Mouse (Mus musculus) embryo, embryonic 11.5 days (tissue): ENCODE measurements around the gene Tcf7l1.

Source experiments
- DNase-seq: peaks from one replicate; pipeline ENCODE4 v3.0.0-alpha.2; 2012; ENCODE audit warnings: low read depth, low spot score

The Tcf7l1 gene

GRCm38 (mm10) chr6:72663000-72663399 lies 126.1 kb downstream of the Tcf7l1 start:
- DNase-seq = no peak

GRCm38 (mm10) chr6:72660391-72660720 lies 128.7 kb downstream of the Tcf7l1 start:
- no peak for DNase-seq

GRCm38 (mm10) chr6:72659717-72660390 lies 129.2 kb downstream of the Tcf7l1 start:
- no peak for DNase-seq

- no peak for DNase-seq
Observed at GRCm38 (mm10) chr6:72658006-72658405, 131.0 kb downstream of the Tcf7l1 start.

GRCm38 (mm10) chr6:72656053-72656442 lies 133.0 kb downstream of the Tcf7l1 start:
- no peak for DNase-seq

GRCm38 (mm10) chr6:72655309-72656052 lies 133.6 kb downstream of the Tcf7l1 start:
- peak; percentile 78 for DNase-seq

GRCm38 (mm10) chr6:72654355-72654754 lies 134.7 kb downstream of the Tcf7l1 start:
- DNase-seq = no peak

GRCm38 (mm10) chr6:72653419-72653818 lies 135.6 kb downstream of the Tcf7l1 start:
- DNase-seq = no peak

- no peak for DNase-seq
Observed at GRCm38 (mm10) chr6:72650338-72650851, 138.7 kb downstream of the Tcf7l1 start.

- DNase-seq = no peak
Observed at GRCm38 (mm10) chr6:72648002-72648595, 141.0 kb downstream of the Tcf7l1 start.

- peak; percentile 57 for DNase-seq
Observed at GRCm38 (mm10) chr6:72647383-72647820, 141.7 kb downstream of the Tcf7l1 start.

GRCm38 (mm10) chr6:72645364-72645763 lies 143.7 kb downstream of the Tcf7l1 start:
- no peak for DNase-seq

- no peak for DNase-seq
Observed at GRCm38 (mm10) chr6:72644576-72644975, 144.5 kb downstream of the Tcf7l1 start.

- no peak for DNase-seq
Observed at GRCm38 (mm10) chr6:72641218-72641954, 147.7 kb downstream of the Tcf7l1 start.

GRCm38 (mm10) chr6:72636940-72637339 lies 152.1 kb downstream of the Tcf7l1 start:
- no peak for DNase-seq

- DNase-seq = peak; percentile 63
Observed at GRCm38 (mm10) chr6:72635760-72636431, 153.2 kb downstream of the Tcf7l1 start.

- DNase-seq = no peak
Observed at GRCm38 (mm10) chr6:72634311-72634710, 154.7 kb downstream of the Tcf7l1 start.

GRCm38 (mm10) chr6:72631700-72632099 lies 157.4 kb downstream of the Tcf7l1 start:
- no peak for DNase-seq

- DNase-seq = no peak
Observed at GRCm38 (mm10) chr6:72630961-72631360, 158.1 kb downstream of the Tcf7l1 start.

GRCm38 (mm10) chr6:72630370-72630769 lies 158.7 kb downstream of the Tcf7l1 start:
- DNase-seq = no peak

GRCm38 (mm10) chr6:72627276-72627675 lies 161.8 kb downstream of the Tcf7l1 start:
- DNase-seq = no peak
